Mouse (Mus musculus) cerebral cortex, adult 2 months (tissue): ENCODE measurements around the gene Fbxo6.

Experiments
- WGBS: fragments of 180-500 bp; shearing (Covaris S2); methylation state at CpG from one replicate; pipeline ENCODE4 v1.1.7; 2018; 5-methylcytosine and 5-hydroxymethylcytosine counted together

Fbxo6 gene

DNA sequence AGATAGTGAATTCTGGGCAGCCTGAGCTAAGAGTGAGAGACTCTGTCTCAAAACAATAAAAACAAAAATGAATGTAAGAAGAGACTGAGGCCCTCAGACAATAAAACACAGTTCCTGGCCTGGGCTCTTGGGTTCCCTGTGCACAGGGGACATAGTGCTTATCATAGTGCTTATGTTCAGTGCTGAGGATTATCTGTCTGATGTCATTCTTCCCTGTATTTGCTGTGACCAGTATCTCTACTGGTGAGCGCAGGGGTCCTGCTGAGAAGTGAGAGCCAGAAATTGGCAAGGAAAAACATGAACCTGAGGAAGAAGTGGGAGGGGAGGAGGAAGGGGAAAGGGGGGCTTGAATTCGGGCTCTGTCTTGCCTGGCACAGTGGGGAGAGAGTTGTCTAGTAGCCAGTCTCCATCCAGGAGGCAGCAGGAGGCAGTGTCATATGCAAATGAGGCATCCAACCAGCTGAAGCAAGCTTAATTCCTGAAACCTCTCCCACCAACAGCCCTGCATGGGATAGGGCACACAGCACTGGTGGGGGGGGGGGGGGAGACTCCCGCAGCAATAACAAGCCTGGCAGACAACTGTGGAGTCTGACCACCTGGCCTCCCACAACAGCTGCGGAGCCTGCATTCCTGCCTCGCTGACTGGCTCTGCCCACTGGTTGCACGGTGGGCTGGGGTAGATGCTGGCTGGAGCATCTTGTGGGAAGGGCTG is 29.8 kb downstream of the Fbxo6 start:
- 53% methylated on average over 6 of the region's 6 CpGs for WGBS

DNA sequence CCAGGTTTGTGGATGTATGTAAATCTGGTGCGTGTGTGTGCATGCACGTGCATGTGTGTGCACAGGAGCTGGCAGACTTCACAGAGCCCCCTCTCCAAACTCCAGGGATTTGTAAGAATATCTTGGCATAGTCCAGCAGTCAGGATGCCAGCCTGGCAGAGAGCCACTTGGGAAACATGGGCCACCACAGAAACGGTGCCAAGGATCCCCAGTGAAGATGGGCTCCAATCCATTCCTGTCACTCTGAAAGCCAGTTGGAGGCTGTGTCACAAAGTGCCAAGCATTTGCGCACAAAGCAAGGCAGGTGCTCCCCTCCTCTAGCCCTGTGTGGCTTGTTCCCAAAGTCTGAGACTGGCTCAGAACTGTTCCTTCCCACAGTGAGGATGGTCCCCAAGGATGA is 30.6 kb downstream of the Fbxo6 start:
- WGBS: 60% methylated on average over 4 of the region's 4 CpGs

GRCm38 (mm10) chr4:148120555-148120954 is 31.4 kb downstream of the Fbxo6 start:
- WGBS: 47% methylated on average over 9 of the region's 9 CpGs

GRCm38 (mm10) chr4:148119578-148119977 is 32.4 kb downstream of the Fbxo6 start:
- 90% methylated on average over 9 of the region's 9 CpGs for WGBS

DNA sequence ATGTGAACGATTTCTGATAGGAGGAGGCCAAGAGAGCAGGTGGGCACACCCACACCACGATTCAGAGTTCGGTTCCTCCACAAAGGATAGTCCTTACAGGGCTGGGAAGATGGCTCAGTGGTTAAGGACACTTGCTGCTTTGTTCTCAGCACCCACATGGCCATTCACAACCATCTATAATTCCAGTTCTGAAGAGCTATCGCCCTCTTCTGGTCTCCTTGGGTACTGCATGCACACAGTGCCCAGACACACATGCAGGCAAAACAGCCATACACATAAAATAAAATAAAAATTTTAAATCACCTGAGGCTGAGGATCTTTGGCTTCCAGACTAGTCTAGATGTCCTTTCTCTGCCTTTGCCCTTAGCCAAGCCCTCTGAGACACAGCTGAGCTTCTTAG is 34.5 kb downstream of the Fbxo6 start:
- 80% methylated on average over 4 of the region's 4 CpGs for WGBS

- 81% methylated on average over 4 of the region's 4 CpGs for WGBS
Measured at GRCm38 (mm10) chr4:148116657-148117056, 35.3 kb downstream of the Fbxo6 start.

GRCm38 (mm10) chr4:148115467-148115866 is 36.5 kb downstream of the Fbxo6 start:
- 17% methylated on average over 15 of the region's 15 CpGs for WGBS

- 5% methylated on average over 15 of the region's 15 CpGs for WGBS
Measured at GRCm38 (mm10) chr4:148114758-148115391, 37.1 kb downstream of the Fbxo6 start.

GRCm38 (mm10) chr4:148112519-148112918 is 39.4 kb downstream of the Fbxo6 start:
- WGBS: 90% methylated on average over 12 of the region's 12 CpGs

DNA sequence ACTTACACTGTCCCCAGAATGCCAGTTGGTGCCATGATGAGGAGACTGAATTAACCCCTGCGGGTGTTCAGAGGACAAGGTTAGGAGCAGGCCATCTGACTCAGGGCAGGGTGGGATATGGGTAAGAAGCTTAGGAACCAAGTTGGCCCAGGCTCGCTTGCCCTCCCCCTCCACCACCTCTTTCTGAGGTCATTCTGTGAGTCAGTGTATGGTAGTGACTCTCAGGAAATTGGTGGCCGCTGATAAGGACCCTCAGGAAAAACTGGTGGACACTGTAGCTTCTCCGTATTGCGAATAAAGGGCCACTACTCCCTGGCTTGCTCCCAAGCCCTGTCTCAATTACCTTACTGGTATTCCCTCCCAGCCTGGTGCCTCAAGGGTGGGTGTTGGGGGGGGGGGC is 42.7 kb downstream of the Fbxo6 start:
- 90% methylated on average over 5 of the region's 5 CpGs for WGBS

DNA sequence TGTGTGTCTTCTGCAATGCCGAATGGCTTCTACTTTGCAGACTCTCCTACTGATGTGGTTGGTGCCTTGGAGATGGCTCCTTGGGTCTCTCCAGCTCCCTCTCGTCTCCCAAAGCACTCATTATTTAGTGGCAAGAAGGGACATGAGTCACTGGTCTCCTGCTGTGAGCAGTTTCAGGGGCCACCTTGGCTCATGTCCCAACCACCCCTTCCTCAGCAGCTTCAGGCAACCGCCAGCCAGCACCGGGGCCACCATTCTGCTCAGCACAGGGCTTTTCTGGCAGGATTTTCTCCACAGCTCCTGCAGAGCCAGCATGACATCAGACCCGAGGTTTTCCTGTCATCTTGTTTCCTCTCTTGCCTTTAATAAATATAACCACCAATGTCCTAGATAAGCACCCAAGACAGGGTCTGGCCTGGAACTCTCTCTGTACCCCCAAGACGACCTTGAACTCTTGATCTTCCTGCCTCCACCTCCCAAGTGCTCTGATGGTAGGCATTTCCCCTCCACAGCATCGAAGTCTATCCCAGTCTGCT is 43.3 kb downstream of the Fbxo6 start:
- WGBS: 63% methylated on average over 7 of the region's 7 CpGs

- 57% methylated on average over 22 of the region's 22 CpGs for WGBS
Measured at GRCm38 (mm10) chr4:148107621-148108291, 44.2 kb downstream of the Fbxo6 start.

DNA sequence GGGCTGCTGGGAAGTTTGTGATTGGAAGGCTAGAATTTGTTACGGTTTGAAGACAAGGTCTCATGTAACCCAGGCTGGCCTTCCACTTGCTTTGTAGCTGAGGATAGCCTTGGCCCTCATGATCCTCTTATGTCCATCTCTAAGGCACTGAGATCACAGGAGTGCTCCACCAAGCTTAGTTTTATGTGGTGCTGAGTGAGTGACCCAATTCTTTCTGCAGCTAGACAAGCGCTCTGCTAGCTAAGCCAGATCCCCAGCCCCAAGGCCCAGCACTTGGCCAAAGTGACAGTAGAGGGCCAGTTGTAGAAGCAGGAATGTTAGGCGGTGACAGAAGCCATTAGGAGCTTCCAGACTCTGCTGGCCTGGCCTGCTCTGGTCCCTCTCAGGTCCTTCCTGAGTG is 47.8 kb downstream of the Fbxo6 start:
- 87% methylated on average over 3 of the region's 3 CpGs for WGBS

GRCm38 (mm10) chr4:148101801-148102527 is 50.0 kb downstream of the Fbxo6 start:
- WGBS: 17% methylated on average over 29 of the region's 29 CpGs

DNA sequence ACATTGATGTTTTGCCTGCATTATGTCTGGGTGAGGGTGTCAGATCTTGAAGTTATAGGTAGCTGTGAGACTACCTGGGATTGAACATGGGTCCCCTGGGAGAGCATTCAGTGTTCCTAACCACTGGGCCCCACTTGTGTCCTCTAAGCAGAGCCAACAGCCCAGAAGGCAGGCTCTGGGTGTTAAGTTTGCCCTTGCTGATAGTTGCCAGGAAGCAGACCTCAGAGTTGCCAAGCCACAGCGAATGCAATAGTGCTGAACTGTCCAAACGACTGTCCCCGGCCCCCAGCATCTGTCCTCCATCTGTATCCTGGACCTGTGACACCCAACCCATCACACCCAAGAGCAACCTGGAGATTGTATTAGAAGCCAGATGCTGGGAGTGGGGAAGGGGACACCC is 53.3 kb downstream of the Fbxo6 start:
- WGBS: 94% methylated on average over 3 of the region's 3 CpGs

GRCm38 (mm10) chr4:148097936-148098335 is 54.0 kb downstream of the Fbxo6 start:
- WGBS: 98% methylated on average over 2 of the region's 2 CpGs
